Mouse (Mus musculus) layer of hippocampus, postnatal 14 days (tissue): ENCODE data around the gene Tpgs1. TPM values are rescaled to one million over a fixed set of nuclear protein-coding genes. Genes with fewer than 3 reads are reported as not detected.

Experiments used
- DNase-seq, 2 experiments: peaks; one replicate each; pipeline ENCODE4 v3.0.0; 2021 to 2022; ENCODE audit warnings: low spot score in 2 of 2, mixed read lengths in 1 of 2
- total RNA-seq, 2 experiments: library from RNA; stranded (reverse); gene quantifications; 2 replicates each; pipeline ENCODE4 v1.2.3; 2021

Gene Tpgs1
- total RNA-seq, 2 experiments from 2014 or later = 72.3 to 73.2 TPM

DNA sequence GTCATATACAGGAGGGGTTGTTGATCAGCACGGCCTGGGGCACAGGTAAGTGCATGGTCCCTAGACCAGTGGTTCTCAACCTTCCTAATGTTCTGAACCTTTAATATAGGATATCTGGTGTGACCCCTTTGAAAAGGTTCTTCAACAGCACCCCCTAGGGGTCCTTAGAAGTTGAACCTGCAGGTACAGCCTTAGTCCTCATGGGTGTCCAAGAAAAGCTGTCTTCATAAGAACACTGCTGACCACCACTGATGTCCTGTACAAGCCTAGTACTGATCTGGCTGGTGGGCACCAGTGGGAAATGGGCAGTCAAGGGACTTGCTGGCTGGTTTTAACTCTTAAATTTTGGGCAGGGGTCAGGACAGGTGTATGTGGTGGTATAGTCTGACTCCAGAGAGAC is 42.9 kb downstream of the Tpgs1 start:
- no peak for DNase-seq

DNA sequence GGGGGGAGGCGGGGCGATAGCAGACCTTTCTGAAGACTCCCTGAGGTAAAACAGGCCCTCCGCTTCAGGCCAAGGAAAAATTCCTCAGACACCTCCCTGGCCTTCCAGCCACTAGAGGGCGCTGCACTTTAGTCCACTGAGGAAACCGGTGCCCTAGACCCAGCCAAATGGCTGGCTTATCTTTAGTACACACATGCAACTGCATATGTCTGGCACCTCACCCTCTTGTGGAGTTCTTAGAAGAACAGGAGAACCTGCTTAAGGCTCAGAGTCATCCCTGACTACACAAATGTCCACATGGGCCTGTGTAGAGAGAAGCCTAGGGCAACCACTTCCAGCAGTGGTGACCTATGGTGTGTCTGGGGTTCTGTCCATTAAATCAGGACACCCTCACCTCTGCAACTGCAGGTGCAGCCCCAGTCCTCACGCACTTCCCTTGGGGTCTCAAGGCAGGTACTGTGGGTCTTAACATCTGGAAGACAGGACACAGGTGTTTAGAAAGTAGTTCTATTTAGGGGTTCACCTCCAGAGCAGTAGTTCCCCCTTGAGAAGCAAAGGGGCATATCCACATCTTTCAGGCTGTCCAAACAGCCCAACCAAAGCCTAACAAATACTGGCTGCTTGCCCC is 43.4 kb downstream of the Tpgs1 start:
- peak; percentile 72 to 73 for DNase-seq

DNA sequence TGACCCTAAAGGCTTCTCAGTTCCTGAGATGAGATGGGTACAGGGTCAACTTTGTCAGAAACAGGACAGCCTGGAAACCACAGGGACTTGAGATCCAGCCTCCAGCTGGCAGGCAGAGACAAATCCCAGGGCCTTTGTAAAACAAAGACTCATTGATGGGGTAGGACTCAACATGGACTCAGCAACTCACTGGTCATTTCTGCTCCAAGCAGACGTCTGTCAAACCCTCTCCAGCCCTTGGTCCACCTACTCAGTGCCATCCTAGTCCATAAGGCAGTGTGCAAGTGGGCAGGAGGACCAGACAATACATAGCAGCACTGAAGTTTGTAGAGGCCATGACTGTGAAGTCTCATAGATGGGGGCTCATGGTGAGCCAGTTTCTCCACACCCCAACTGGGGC is 44.0 kb downstream of the Tpgs1 start:
- DNase-seq = no peak

DNA sequence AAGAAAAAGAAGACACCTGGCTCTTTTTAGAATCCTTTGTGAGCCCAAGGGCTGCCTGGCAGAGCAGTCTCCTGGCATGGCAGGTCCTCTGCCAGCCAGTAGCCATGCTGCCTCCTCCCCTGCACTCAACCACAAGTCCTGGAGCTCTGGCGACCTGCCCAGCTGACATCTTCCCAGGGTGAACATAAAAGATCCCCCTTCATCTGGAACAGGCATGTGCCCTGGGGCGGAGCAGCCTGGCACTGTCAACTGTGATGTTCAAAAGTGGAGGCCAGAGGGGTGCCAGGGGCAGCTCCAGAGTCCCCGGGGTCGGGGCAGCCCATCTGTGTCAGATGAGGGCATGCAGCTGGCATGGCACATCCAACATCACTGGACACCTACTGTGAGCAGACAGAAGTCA is 45.8 kb downstream of the Tpgs1 start:
- no peak for DNase-seq

GRCm38 (mm10) chr10:79716254-79716987 is 47.3 kb downstream of the Tpgs1 start, which contains the start of gene Hcn2:
Gene Hcn2, plus strand, starts transcription at chr10:79716634.
- no peak for DNase-seq

DNA sequence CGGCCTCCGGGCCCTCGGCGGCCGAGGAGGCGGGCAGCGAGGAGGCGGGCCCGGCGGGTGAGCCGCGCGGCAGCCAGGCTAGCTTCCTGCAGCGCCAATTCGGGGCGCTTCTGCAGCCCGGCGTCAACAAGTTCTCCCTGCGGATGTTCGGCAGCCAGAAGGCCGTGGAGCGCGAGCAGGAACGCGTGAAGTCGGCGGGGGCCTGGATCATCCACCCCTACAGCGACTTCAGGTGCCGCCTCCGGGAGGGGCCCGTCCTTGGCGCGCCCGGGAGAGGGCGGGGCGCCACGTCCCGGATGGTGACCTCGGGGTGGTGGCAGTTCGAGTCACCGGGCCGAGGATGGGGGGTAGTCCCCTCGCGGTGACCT is 47.8 kb downstream of the Tpgs1 start:
- DNase-seq = peak in 1 of 2 experiments; percentile 50

GRCm38 (mm10) chr10:79717640-79718357 is 48.6 kb downstream of the Tpgs1 start:
- no peak for DNase-seq

GRCm38 (mm10) chr10:79721089-79721488 is 51.9 kb downstream of the Tpgs1 start:
- no peak for DNase-seq

DNA sequence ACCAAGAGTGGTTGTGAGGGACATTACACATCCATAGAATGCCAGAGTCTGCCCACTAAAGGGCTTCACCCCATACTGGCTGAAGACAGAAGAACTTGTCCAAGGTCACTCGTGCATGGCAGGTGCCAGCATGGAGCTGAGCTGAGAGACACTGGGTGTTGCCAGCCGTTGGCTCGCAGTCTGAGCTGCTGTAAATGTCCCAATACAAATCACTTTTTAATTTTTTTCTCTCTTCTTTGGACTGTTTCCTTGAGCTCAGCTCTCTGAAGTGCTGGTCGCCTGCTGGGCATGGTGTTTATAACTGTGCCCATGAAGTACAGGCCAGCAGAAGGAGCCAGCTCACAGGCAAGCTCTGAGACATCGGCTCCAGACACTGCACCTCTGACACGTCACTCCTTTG is 53.9 kb downstream of the Tpgs1 start:
- DNase-seq = no peak

GRCm38 (mm10) chr10:79723692-79724091 is 54.5 kb downstream of the Tpgs1 start:
- DNase-seq = no peak

Other genes starting within 250 kb of the Tpgs1 start
- not detected for gene Vmn2r83, start 200.6 kb upstream of the Tpgs1 start, total RNA-seq
- gene Plpp2, start 135.6 kb upstream of the Tpgs1 start, total RNA-seq = 1 to 10 TPM; 5.2 to 8.5 TPM
- 10 to 100 TPM; 51.5 to 52.8 TPM for gene Mier2, start 114.2 kb upstream of the Tpgs1 start, total RNA-seq
- not detected for gene Theg, start 82.0 kb upstream of the Tpgs1 start, total RNA-seq
- gene C2cd4c, start 55.3 kb upstream of the Tpgs1 start, total RNA-seq = 1 to 10 TPM; 6.5 to 8.3 TPM
- gene Shc2, start 31.5 kb upstream of the Tpgs1 start, total RNA-seq = 10 to 100 TPM; 42.7 to 44.5 TPM
- gene Odf3l2, start 23.6 kb upstream of the Tpgs1 start, total RNA-seq = under 1 TPM; 0.52 to 0.53 TPM
- gene Madcam1, start 4.8 kb upstream of the Tpgs1 start, total RNA-seq = under 1 TPM in 1 of 2 experiments, not detected in 1; 0.37 TPM
- 10 to 100 TPM; 60.9 to 68.5 TPM for gene Cdc34, start 12.8 kb downstream of the Tpgs1 start, total RNA-seq
- 1 to 10 TPM; 1.7 to 1.9 TPM for gene Gzmm, start 19.7 kb downstream of the Tpgs1 start, total RNA-seq
- gene Bsg, start 35.1 kb downstream of the Tpgs1 start, total RNA-seq = 100 to 1,000 TPM; 695 to 807 TPM
- 10 to 100 TPM; 89.2 to 96.6 TPM for gene Hcn2, start 47.3 kb downstream of the Tpgs1 start, total RNA-seq
- 10 to 100 TPM; 45.3 to 49.0 TPM for gene Polrmt, start 77.2 kb downstream of the Tpgs1 start, total RNA-seq
- gene Fgf22, start 85.7 kb downstream of the Tpgs1 start, total RNA-seq = 1 to 10 TPM in 1 of 2 experiments, under 1 TPM in 1; 0.88 to 1.7 TPM
- 10 to 100 TPM; 86.1 to 90.5 TPM for gene Rnf126, start 97.6 kb downstream of the Tpgs1 start, total RNA-seq
- gene Fstl3, start 107.9 kb downstream of the Tpgs1 start, total RNA-seq = 1 to 10 TPM; 1.2 to 2.4 TPM
- under 1 TPM in 1 of 2 experiments, not detected in 1; 0.16 TPM for gene Prss57, start 121.6 kb downstream of the Tpgs1 start, total RNA-seq
- gene Palm, start 124.2 kb downstream of the Tpgs1 start, total RNA-seq = 100 to 1,000 TPM; 356 to 379 TPM
- under 1 TPM; 0.26 to 0.53 TPM for gene Misp, start 151.6 kb downstream of the Tpgs1 start, total RNA-seq
- gene Ptbp1, start 185.1 kb downstream of the Tpgs1 start, total RNA-seq = 10 to 100 TPM; 62.9 to 70.2 TPM
- 1 to 10 TPM; 2.3 to 3.0 TPM for gene Prtn3, start 205.1 kb downstream of the Tpgs1 start, total RNA-seq
- 10 to 100 TPM; 53.5 to 57.7 TPM for gene Plppr3, start 205.3 kb downstream of the Tpgs1 start, total RNA-seq
- not detected for gene Elane, start 216.9 kb downstream of the Tpgs1 start, total RNA-seq
- gene Cfd, start 221.5 kb downstream of the Tpgs1 start, total RNA-seq = not detected
- 10 to 100 TPM; 48.8 to 51.9 TPM for gene Med16, start 239.6 kb downstream of the Tpgs1 start, total RNA-seq
- gene Gm26602, start 241.5 kb downstream of the Tpgs1 start, total RNA-seq = not detected
- gene Kiss1r, start 247.6 kb downstream of the Tpgs1 start, total RNA-seq = 1 to 10 TPM; 5.0 to 8.9 TPM